Mouse (Mus musculus) hindbrain, embryonic 10.5 days (tissue): Measurements from ENCODE around the gene Fkbp6. TPM values are rescaled to one million over a fixed set of nuclear protein-coding genes. Genes with fewer than 3 reads are reported as not detected.

Experiments used
- DNase-seq: peaks from one replicate; pipeline ENCODE4 v3.0.0-alpha.2; 2017; ENCODE audit warnings: low spot score
- H3K27ac ChIP-seq: fragments of 300-500 bp; sonication (generic); 2 replicates; pipeline ENCODE4 v1.5.1; 2016; ENCODE audit warnings: mild to moderate bottlenecking, moderate library complexity
- H3K27me3 ChIP-seq: fragments of 300-500 bp; sonication (generic); 2 replicates; pipeline ENCODE4 v1.6.1; 2016; ENCODE audit warnings: mild to moderate bottlenecking; ENCODE audit not compliant: poor library complexity, insufficient read depth, severe bottlenecking
- H3K36me3 ChIP-seq: fragments of 300-500 bp; sonication (generic); 2 replicates; pipeline ENCODE4 v1.6.1; 2016; ENCODE audit warnings: mild to moderate bottlenecking, moderate library complexity
- H3K4me1 ChIP-seq: fragments of 300-500 bp; sonication (generic); replicated peaks from 2 replicates; pipeline ENCODE4 v1.6.1; 2016; ENCODE audit warnings: mild to moderate bottlenecking
- H3K4me3 ChIP-seq: fragments of 300-500 bp; sonication (generic); 2 replicates; pipeline ENCODE4 v1.5.1; 2016; ENCODE audit warnings: mild to moderate bottlenecking, moderate library complexity
- H3K9me3 ChIP-seq: fragments of 300-500 bp; sonication (generic); 2 replicates; pipeline ENCODE4 v1.6.1; 2016; ENCODE audit warnings: mild to moderate bottlenecking, moderate library complexity
- WGBS: fragments of 180-500 bp; shearing (Covaris S2); methylation state at CpG from one replicate; pipeline ENCODE4 v1.1.7; 2016; 5-methylcytosine and 5-hydroxymethylcytosine counted together
- polyA plus RNA-seq: library from polyadenylated mRNA; unstranded; fragments of >200 nt; fragmentation: Nextera tagmentation; extraction: Ambion mirVana; gene quantifications from 2 replicates; pipeline ENCODE4 v1.2.1, GENCODE M21; 2016

The Fkbp6 gene
- polyA plus RNA-seq, 1 experiment from 2014 or later, result 0.31 TPM

GRCm38 (mm10) chr5:135263866-135264503 is 85.9 kb downstream of the Fkbp6 start:
- peak overlapping the region; percentile 34 for H3K4me3 ChIP-seq
- H3K9me3 ChIP-seq, result no peaks in the 10 kb centered on the region
- DNase-seq, result peak; percentile 70
- H3K27ac ChIP-seq, result peak overlapping the region; percentile 86
- peaks cover 32% of the 10 kb centered on the region for H3K4me1 ChIP-seq
- H3K27me3 ChIP-seq, result no peaks in the 10 kb centered on the region
- H3K36me3 ChIP-seq, result no peaks in the 10 kb centered on the region
- 21% methylated on average over 17 of the region's 17 CpGs for WGBS

DNA sequence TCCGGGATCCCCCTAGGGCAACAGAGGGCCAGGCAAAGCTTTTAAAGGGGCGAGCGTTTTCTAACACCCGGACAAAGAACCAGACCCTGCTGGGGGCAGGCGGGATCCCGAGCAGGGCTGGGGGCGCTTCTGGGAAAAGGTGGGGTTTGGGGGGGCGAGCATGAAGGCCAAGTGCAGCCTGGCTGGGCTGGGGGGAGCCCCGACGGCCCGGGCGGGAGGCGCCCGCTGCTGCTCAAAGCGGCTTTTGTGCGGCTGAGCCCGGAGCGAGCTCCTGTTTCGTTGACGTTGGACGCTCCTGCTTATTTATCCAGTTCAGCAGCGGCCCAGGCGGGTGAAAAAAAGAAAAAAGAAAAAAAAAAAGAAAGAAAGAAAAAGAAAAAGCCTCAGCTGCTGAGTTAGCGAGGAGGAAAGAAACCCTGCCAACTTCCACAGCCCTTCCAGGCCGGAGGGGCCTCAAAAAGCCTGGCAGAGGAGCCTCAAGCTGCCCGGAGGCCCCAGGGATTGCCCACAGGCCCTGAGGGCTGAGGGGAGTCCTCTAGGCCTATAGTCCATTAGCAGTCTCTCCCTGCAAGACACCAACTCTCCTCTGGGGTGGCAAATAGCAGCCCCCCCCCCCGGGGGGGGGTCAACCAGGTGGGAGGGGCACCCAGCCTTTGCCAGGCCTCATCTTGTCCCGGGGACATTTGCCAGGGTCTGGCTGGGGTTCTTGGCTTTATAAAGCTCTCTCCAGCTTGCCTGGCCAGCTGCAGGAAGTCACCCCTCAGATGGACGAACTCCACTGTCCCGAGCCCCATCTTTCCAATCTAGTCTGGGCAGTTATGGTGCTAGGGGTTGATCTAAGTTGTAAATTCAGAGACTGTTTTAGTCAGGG is 91.3 kb downstream of the Fkbp6 start:
- WGBS, result 24% methylated on average over 30 of the region's 30 CpGs
- H3K4me3 ChIP-seq, result peak overlapping the region; percentile 34; the same call in 1 of the 2 replicates
- peaks cover 12% of the 10 kb centered on the region for H3K9me3 ChIP-seq
- H3K27ac ChIP-seq, result peak overlapping the region; percentile 93
- peaks cover 44% of the 10 kb centered on the region for H3K4me1 ChIP-seq
- H3K36me3 ChIP-seq, result peaks cover 7% of the 10 kb centered on the region; the same call in 1 of the 2 replicates
- peak; percentile 45 for DNase-seq
- no peaks in the 10 kb centered on the region for H3K27me3 ChIP-seq

GRCm38 (mm10) chr5:135257559-135257958 is 92.3 kb downstream of the Fkbp6 start:
- no peaks in the 10 kb centered on the region for H3K27me3 ChIP-seq
- H3K27ac ChIP-seq, result peak overlapping the region; percentile 93
- WGBS, result 83% methylated on average over 12 of the region's 12 CpGs
- peaks cover 53% of the 10 kb centered on the region for H3K4me1 ChIP-seq
- no peak for DNase-seq
- no peak overlapping the region for H3K4me3 ChIP-seq
- H3K36me3 ChIP-seq, result peaks cover 7% of the 10 kb centered on the region; the same call in 1 of the 2 replicates
- H3K9me3 ChIP-seq, result peaks cover 12% of the 10 kb centered on the region

DNA sequence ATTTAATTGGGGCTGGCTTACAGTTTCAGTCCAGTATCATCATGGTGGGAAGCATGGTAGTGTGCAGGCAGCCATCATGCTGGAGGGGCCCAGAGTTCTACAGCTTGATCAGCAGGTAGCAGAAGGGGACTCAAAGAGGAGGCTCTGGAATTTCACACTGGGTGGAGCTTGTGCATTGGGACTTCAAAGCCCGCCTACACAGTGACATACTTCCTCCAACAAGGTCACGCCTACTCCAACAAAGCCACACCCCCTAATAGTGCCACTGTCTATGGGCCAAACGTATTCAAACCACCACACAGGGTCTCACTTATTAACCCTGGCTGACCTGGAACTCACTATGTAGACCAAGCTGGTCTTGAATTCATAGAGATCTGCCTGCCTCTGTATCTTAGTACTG is 93.7 kb downstream of the Fkbp6 start:
- peaks cover 12% of the 10 kb centered on the region for H3K9me3 ChIP-seq
- 86% methylated on average over 3 of the region's 3 CpGs for WGBS
- H3K27ac ChIP-seq, result 0 out of 2 replicates have a peak overlapping the region, but pooled peaks have one; percentile 94
- no peak for DNase-seq
- H3K27me3 ChIP-seq, result no peaks in the 10 kb centered on the region
- peaks cover 7% of the 10 kb centered on the region; the same call in 1 of the 2 replicates for H3K36me3 ChIP-seq
- no peak overlapping the region for H3K4me3 ChIP-seq
- H3K4me1 ChIP-seq, result peaks cover 67% of the 10 kb centered on the region

GRCm38 (mm10) chr5:135253741-135254401 is 96.0 kb downstream of the Fkbp6 start:
- peaks cover 77% of the 10 kb centered on the region for H3K4me1 ChIP-seq
- H3K27me3 ChIP-seq, result peaks cover 20% of the 10 kb centered on the region
- H3K27ac ChIP-seq, result peak overlapping the region; percentile 94
- H3K9me3 ChIP-seq, result peaks cover 12% of the 10 kb centered on the region
- H3K4me3 ChIP-seq, result peak overlapping the region; percentile 32
- DNase-seq, result peak; percentile 91
- 3% methylated on average over 12 of the region's 12 CpGs for WGBS
- peaks cover 7% of the 10 kb centered on the region; the same call in 1 of the 2 replicates for H3K36me3 ChIP-seq

GRCm38 (mm10) chr5:135251079-135251454 is 98.8 kb downstream of the Fkbp6 start, which contains the start of gene Fzd9:
Gene Fzd9 (minus strand): TSS chr5:135251230.
- H3K9me3 ChIP-seq, result peaks cover 2% of the 10 kb centered on the region
- H3K27me3 ChIP-seq, result peaks cover 20% of the 10 kb centered on the region
- peak within 1 kb of the TSS; percentile 94 for H3K27ac ChIP-seq
- under 1% methylated on average over 51 of the region's 51 CpGs for WGBS
- H3K4me1 ChIP-seq, result peaks cover 94% of the 10 kb centered on the region
- H3K36me3 ChIP-seq, result peaks cover 16% of the 10 kb centered on the region
- DNase-seq, result peak; percentile 89
- H3K4me3 ChIP-seq, result peak within 1 kb of the TSS; percentile 77

DNA sequence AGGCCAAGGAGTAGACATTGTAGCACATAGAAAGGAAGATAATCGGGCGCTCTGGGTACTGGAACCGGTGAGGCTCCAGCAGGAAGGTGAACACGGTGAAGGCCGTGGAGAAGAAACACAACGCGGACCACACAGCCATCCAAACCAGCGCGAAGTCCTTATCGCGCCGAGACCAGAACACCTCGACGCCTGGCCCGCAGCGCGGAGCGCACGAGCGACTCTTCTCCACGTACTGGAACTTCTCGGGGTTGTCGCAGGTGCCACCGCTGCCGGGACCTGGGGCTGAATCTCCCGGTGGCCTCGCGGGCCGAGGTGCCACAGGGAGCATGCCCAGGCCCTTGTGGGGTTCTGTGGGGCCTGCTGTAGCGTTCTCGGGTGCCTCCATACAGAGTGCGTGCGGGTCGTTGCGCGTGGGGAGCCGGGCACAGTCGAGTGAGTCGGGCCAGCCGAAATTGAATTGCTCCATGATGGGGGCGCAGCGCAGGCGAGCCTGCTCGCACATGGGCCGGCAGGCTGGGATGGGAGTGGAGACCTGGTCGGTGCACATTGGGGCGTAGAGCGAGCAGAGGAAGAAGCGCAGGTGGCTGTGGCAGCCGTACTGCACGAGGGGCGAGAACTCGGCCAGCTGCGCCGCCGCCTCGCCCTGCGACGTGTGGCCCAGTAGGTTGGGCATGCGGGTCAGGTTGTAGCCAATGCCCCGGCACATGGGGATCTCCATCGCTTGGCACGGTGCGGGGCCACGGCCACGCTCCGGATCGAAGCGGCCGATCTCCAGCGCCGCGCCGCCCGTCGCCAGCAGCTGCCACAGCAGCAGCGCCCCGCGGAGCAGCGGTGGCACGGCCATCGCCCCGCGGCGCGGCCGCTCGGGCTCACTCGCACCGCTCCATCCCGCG is 99.4 kb downstream of the Fkbp6 start:
- peak overlapping the region; percentile 77 for H3K4me3 ChIP-seq
- peaks cover 21% of the 10 kb centered on the region for H3K36me3 ChIP-seq
- peaks cover 20% of the 10 kb centered on the region for H3K27me3 ChIP-seq
- peak; percentile 47 for DNase-seq
- no peaks in the 10 kb centered on the region for H3K9me3 ChIP-seq
- 2% methylated on average over 92 of the region's 92 CpGs for WGBS
- H3K27ac ChIP-seq, result peak overlapping the region; percentile 94
- peaks cover 93% of the 10 kb centered on the region for H3K4me1 ChIP-seq

DNA sequence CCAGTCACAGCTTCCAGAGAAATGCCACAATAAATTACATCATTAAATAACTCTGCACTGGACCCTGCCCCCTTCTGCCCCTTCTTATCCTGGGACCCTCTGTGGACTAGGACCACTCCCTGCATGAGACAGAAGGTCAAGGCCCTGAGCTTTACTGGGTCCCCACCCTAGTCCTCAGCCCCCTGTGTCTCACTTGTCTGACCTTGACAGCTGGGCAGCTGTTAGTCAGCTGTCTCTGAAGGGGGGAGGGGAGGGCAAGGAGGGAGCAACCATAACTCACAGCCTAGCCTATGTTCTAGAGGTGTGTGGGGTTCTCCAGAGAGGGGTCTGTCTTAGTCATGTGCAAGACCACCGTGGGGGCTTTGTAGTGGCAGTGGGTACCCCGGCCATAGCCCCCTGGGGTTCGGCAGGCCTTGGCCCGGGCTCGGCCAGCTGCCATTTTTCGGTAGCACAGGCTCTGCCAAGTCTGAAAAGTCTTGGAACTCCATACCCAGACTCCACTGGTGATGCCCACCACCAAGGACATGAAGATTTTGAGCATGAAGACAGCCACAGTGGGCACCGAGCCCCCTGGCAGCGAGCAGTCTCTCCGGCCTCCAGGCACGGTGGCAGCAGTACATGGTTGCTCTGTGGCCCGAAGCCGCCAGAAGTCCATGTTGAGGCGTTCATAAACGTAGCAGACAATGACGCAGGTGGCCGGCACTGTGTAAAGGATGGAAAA is 100.7 kb downstream of the Fkbp6 start:
- DNase-seq, result no peak
- 80% methylated on average over 16 of the region's 16 CpGs for WGBS
- H3K36me3 ChIP-seq, result peaks cover 34% of the 10 kb centered on the region
- H3K9me3 ChIP-seq, result no peaks in the 10 kb centered on the region
- peak overlapping the region; percentile 77 for H3K4me3 ChIP-seq
- H3K4me1 ChIP-seq, result peaks cover 80% of the 10 kb centered on the region
- H3K27ac ChIP-seq, result peak overlapping the region; percentile 12; the same call in 1 of the 2 replicates
- H3K27me3 ChIP-seq, result peaks cover 20% of the 10 kb centered on the region

DNA sequence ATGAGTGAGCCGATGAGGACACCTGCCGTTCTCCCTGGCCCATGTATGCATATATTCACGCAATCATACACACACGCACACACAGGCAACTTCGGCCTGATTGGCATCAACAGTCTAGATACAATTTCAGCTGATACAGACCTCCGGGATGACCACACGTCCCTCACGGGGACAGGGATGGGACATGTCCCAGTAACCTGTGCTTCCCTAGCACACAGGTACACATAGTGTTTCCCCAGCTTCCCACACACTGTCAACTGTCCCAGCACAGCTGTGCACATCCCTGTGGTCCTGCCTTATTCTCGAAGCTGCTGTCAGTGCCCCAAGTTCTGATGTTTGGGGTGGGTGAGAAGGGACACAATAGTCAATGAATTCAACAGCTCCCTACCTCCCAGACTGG is 102.5 kb downstream of the Fkbp6 start:
- H3K4me3 ChIP-seq, result peak overlapping the region; percentile 77; the same call in 1 of the 2 replicates
- no peak overlapping the region for H3K27ac ChIP-seq
- peaks cover 62% of the 10 kb centered on the region for H3K4me1 ChIP-seq
- no peak for DNase-seq
- H3K27me3 ChIP-seq, result peaks cover 20% of the 10 kb centered on the region
- whole genome bisulfite sequencing, result 77% methylated on average over 9 of the region's 9 CpGs
- no peaks in the 10 kb centered on the region for H3K9me3 ChIP-seq
- peaks cover 52% of the 10 kb centered on the region for H3K36me3 ChIP-seq

- no peaks in the 10 kb centered on the region for H3K9me3 ChIP-seq
- H3K27ac ChIP-seq, result no peak overlapping the region
- H3K27me3 ChIP-seq, result peaks cover 20% of the 10 kb centered on the region
- peaks cover 54% of the 10 kb centered on the region for H3K4me1 ChIP-seq
- H3K4me3 ChIP-seq, result no peak overlapping the region
- WGBS, result 72% methylated on average over 4 of the region's 4 CpGs
- peaks cover 60% of the 10 kb centered on the region for H3K36me3 ChIP-seq
- DNase-seq, result no peak
These were observed 103.3 kb downstream of the Fkbp6 start for GRCm38 (mm10) chr5:135246531-135246930.

GRCm38 (mm10) chr5:135243166-135243565 is 106.7 kb downstream of the Fkbp6 start:
- Histone ChIP-seq H3K4me3 (no peak overlapping the region), H3K4me1 (peaks cover 20% of the 10 kb centered on the region), H3K27me3 (no peaks in the 10 kb centered on the region), H3K9me3 (no peaks in the 10 kb centered on the region), H3K27ac (no peak overlapping the region), H3K36me3 (peaks cover 94% of the 10 kb centered on the region)
- DNase-seq, result no peak
- WGBS, result 98% methylated on average over 1 of the region's 1 CpGs
